Mouse (Mus musculus) embryonic facial prominence, embryonic 12.5 days (tissue): ENCODE results near the gene Bcar3. TPM values are rescaled to one million over a fixed set of nuclear protein-coding genes. Genes with fewer than 3 reads are reported as not detected.
"Not testable (repeated sequence)": the region's sequence is repeated elsewhere in the genome, so short reads cannot be mapped to it uniquely, and the experiment has no call there.

Experiments
- ATAC-seq: fragments of 200-750 bp; cut with Nextera tagmentation; 2 replicates; pipeline ENCODE4 v1.8.0; 2017; ENCODE audit not compliant: insufficient number of reproducible peaks, insufficient read depth, low FRiP score, low TSS enrichment
- H3K27ac ChIP-seq: fragments of 300-500 bp; sonication (generic); 2 replicates; pipeline ENCODE4 v1.5.1; 2016; ENCODE audit warnings: mild to moderate bottlenecking
- H3K27me3 ChIP-seq: fragments of 300-500 bp; sonication (generic); 2 replicates; pipeline ENCODE4 v1.6.1; 2016; ENCODE audit warnings: mild to moderate bottlenecking, moderate library complexity
- H3K36me3 ChIP-seq: fragments of 300-500 bp; sonication (generic); 2 replicates; pipeline ENCODE4 v1.6.1; 2016; ENCODE audit warnings: mild to moderate bottlenecking
- H3K4me1 ChIP-seq: fragments of 300-500 bp; sonication (generic); 2 replicates; pipeline ENCODE4 v1.6.1; 2016
- H3K4me2 ChIP-seq: fragments of 300-500 bp; sonication (generic); replicated peaks from 2 replicates; pipeline ENCODE4 v1.6.1; 2016; ENCODE audit warnings: mild to moderate bottlenecking, moderate library complexity
- H3K4me3 ChIP-seq: fragments of 300-500 bp; sonication (generic); 2 replicates; pipeline ENCODE4 v1.5.1; 2016; ENCODE audit warnings: mild to moderate bottlenecking
- H3K9ac ChIP-seq: fragments of 300-500 bp; sonication (generic); 2 replicates; pipeline ENCODE4 v1.6.1; 2016; ENCODE audit warnings: mild to moderate bottlenecking, moderate library complexity
- H3K9me3 ChIP-seq: fragments of 300-500 bp; sonication (generic); 2 replicates; pipeline ENCODE4 v1.6.1; 2016; ENCODE audit warnings: mild to moderate bottlenecking, moderate library complexity
- WGBS: fragments of 180-500 bp; shearing (Covaris S2); methylation state at CpG from one replicate; pipeline ENCODE4 v1.1.7; 2016; 5-methylcytosine and 5-hydroxymethylcytosine counted together
- polyA plus RNA-seq: library from polyadenylated mRNA; unstranded; fragments of >200 nt; fragmentation: Nextera tagmentation; extraction: Ambion mirVana; gene quantifications from 2 replicates; pipeline ENCODE4 v1.2.1, GENCODE M21; 2016

The Bcar3 gene
- polyA plus RNA-seq, 1 experiment from 2014 or later: 11.2 TPM

GRCm38 (mm10) chr3:122391816-122392215 lies 97.9 kb downstream of the Bcar3 start:
- H3K27ac ChIP-seq: no peak overlapping the region
- H3K9ac ChIP-seq: no peak overlapping the region
- H3K9me3 ChIP-seq: no peaks in the 10 kb centered on the region
- no peaks in the 10 kb centered on the region for H3K36me3 ChIP-seq
- H3K27me3 ChIP-seq: peaks cover 2% of the 10 kb centered on the region; the same call in 1 of the 2 replicates
- no peak for ATAC-seq
- 42% methylated on average over 12 of the region's 12 CpGs for WGBS
- no peak overlapping the region for H3K4me2 ChIP-seq
- no peaks in the 10 kb centered on the region for H3K4me1 ChIP-seq
- no peak overlapping the region for H3K4me3 ChIP-seq

- not testable (repeated sequence) for H3K4me1 ChIP-seq, ATAC-seq, H3K36me3 ChIP-seq, H3K27me3 ChIP-seq, H3K4me3 ChIP-seq, H3K9ac ChIP-seq, H3K4me2 ChIP-seq, H3K27ac ChIP-seq, H3K9me3 ChIP-seq
- 54% methylated on average over 4 of the region's 4 CpGs for WGBS
Observed at GRCm38 (mm10) chr3:122393411-122393810, 99.5 kb downstream of the Bcar3 start.

- Histone ChIP-seq H3K4me3 (no peak overlapping the region), H3K4me2 (no peak overlapping the region), H3K27me3 (peaks cover 3% of the 10 kb centered on the region; the same call in 1 of the 2 replicates), H3K9ac (no peak overlapping the region), H3K36me3 (no peaks in the 10 kb centered on the region), H3K9me3 (no peaks in the 10 kb centered on the region), H3K4me1 (no peaks in the 10 kb centered on the region), H3K27ac (no peak overlapping the region)
- no peak for ATAC-seq
- 72% methylated on average over 12 of the region's 12 CpGs for WGBS
Observed at GRCm38 (mm10) chr3:122393836-122394374, 100.0 kb downstream of the Bcar3 start.

- ATAC-seq: peak; percentile 15; the same call in 1 of the 2 replicates
- 85% methylated on average over 4 of the region's 4 CpGs for WGBS
- Histone ChIP-seq H3K4me2 (no peak overlapping the region), H3K9me3 (no peaks in the 10 kb centered on the region), H3K36me3 (no peaks in the 10 kb centered on the region), H3K27ac (no peak overlapping the region), H3K9ac (no peak overlapping the region), H3K27me3 (peaks cover 3% of the 10 kb centered on the region; the same call in 1 of the 2 replicates), H3K4me1 (no peaks in the 10 kb centered on the region), H3K4me3 (no peak overlapping the region)
Observed at GRCm38 (mm10) chr3:122396957-122397356, 103.0 kb downstream of the Bcar3 start.

GRCm38 (mm10) chr3:122397401-122397800 lies 103.5 kb downstream of the Bcar3 start:
- WGBS: 84% methylated on average over 7 of the region's 7 CpGs

GRCm38 (mm10) chr3:122401011-122401410 lies 107.1 kb downstream of the Bcar3 start:
- 97% methylated on average over 2 of the region's 2 CpGs for WGBS

More at GRCm38 (mm10) chr3:122397401-122397800, 103.5 kb downstream of the Bcar3 start:
- Histone ChIP-seq H3K4me3 (no peak overlapping the region), H3K9ac (no peak overlapping the region), H3K9me3 (no peaks in the 10 kb centered on the region), H3K27ac (no peak overlapping the region), H3K36me3 (no peaks in the 10 kb centered on the region), H3K4me1 (0 out of 2 replicates have a peak, but pooled peaks cover 4% of the 10 kb centered on the region), H3K4me2 (no peak overlapping the region), H3K27me3 (peaks cover 3% of the 10 kb centered on the region; the same call in 1 of the 2 replicates)
- no peak for ATAC-seq

GRCm38 (mm10) chr3:122402143-122402542 lies 108.2 kb downstream of the Bcar3 start:
- no peaks in the 10 kb centered on the region for H3K36me3 ChIP-seq
- WGBS: 54% methylated on average over 5 of the region's 5 CpGs
- 0 out of 2 replicates have a peak, but pooled peaks cover 4% of the 10 kb centered on the region for H3K4me1 ChIP-seq
- H3K9me3 ChIP-seq: no peaks in the 10 kb centered on the region
- no peak overlapping the region for H3K4me2 ChIP-seq
- H3K9ac ChIP-seq: no peak overlapping the region
- H3K27ac ChIP-seq: no peak overlapping the region
- H3K27me3 ChIP-seq: no peaks in the 10 kb centered on the region
- H3K4me3 ChIP-seq: no peak overlapping the region
- ATAC-seq: no peak

More at GRCm38 (mm10) chr3:122401011-122401410, 107.1 kb downstream of the Bcar3 start:
- Histone ChIP-seq H3K9me3 (no peaks in the 10 kb centered on the region), H3K27ac (no peak overlapping the region), H3K36me3 (no peaks in the 10 kb centered on the region), H3K4me1 (0 out of 2 replicates have a peak, but pooled peaks cover 4% of the 10 kb centered on the region), H3K4me2 (no peak overlapping the region), H3K9ac (no peak overlapping the region), H3K4me3 (no peak overlapping the region), H3K27me3 (peaks cover 3% of the 10 kb centered on the region; the same call in 1 of the 2 replicates)
- ATAC-seq: no peak

GRCm38 (mm10) chr3:122403860-122404557 lies 110.1 kb downstream of the Bcar3 start:
- Histone ChIP-seq H3K9ac (no peak overlapping the region), H3K4me3 (no peak overlapping the region), H3K27ac (no peak overlapping the region), H3K9me3 (no peaks in the 10 kb centered on the region), H3K4me2 (no peak overlapping the region), H3K4me1 (0 out of 2 replicates have a peak, but pooled peaks cover 4% of the 10 kb centered on the region), H3K36me3 (no peaks in the 10 kb centered on the region), H3K27me3 (no peaks in the 10 kb centered on the region)
- WGBS: 78% methylated on average over 9 of the region's 9 CpGs
- no peak for ATAC-seq

- H3K36me3 ChIP-seq: no peaks in the 10 kb centered on the region
- no peak overlapping the region for H3K4me3 ChIP-seq
- WGBS: 68% methylated on average over 8 of the region's 8 CpGs
- H3K9ac ChIP-seq: no peak overlapping the region
- no peak for ATAC-seq
- H3K9me3 ChIP-seq: no peaks in the 10 kb centered on the region
- 0 out of 2 replicates have a peak, but pooled peaks cover 4% of the 10 kb centered on the region for H3K4me1 ChIP-seq
- no peaks in the 10 kb centered on the region for H3K27me3 ChIP-seq
- H3K4me2 ChIP-seq: no peak overlapping the region
- no peak overlapping the region for H3K27ac ChIP-seq
Observed at GRCm38 (mm10) chr3:122405203-122405956, 111.4 kb downstream of the Bcar3 start.

- ATAC-seq: no peak
- Histone ChIP-seq H3K4me2 (no peak overlapping the region), H3K27ac (no peak overlapping the region), H3K36me3 (no peaks in the 10 kb centered on the region), H3K4me3 (no peak overlapping the region), H3K9me3 (no peaks in the 10 kb centered on the region), H3K4me1 (0 out of 2 replicates have a peak, but pooled peaks cover 4% of the 10 kb centered on the region), H3K27me3 (no peaks in the 10 kb centered on the region), H3K9ac (no peak overlapping the region)
- 58% methylated on average over 8 of the region's 8 CpGs for WGBS
Observed at GRCm38 (mm10) chr3:122406416-122406815, 112.5 kb downstream of the Bcar3 start.

- Histone ChIP-seq H3K9me3 (no peaks in the 10 kb centered on the region), H3K4me3 (no peak overlapping the region), H3K4me2 (no peak overlapping the region), H3K4me1 (no peaks in the 10 kb centered on the region), H3K27ac (no peak overlapping the region), H3K9ac (no peak overlapping the region), H3K27me3 (no peaks in the 10 kb centered on the region), H3K36me3 (no peaks in the 10 kb centered on the region)
- ATAC-seq: no peak
- 84% methylated on average over 6 of the region's 6 CpGs for WGBS
Observed at GRCm38 (mm10) chr3:122407757-122408156, 113.8 kb downstream of the Bcar3 start.
